Mouse (Mus musculus): ENCODE results near the gene Epyc.
A peak's percentile ranks its signal among the peaks of the same experiment; 100 is the strongest.

Epyc gene

DNA sequence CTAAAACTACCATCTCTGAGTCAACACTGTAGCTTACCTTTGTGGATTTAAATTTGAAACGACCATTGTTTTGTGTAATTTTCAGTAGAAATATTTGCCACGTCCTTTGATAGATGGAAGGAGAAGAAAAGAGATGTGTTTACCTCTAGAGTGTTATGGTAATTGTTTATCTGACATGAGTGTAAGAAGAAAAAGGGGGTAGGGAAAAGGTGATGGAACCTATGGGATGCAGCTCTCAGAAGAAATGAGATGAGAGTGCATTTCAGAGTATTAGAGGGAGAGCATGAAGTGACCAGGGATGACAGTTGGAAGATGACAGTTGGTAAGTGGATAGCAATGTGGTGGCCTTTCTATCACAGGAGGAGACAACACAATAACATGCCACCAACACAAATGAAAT, at the start of gene Epyc:
Gene Epyc, plus strand, starts transcription at position 301 of the 400 bp plus-strand sequence.
- DNase-seq: no peak

- no peak for DNase-seq
Measured at GRCm38 (mm10) chr10:97595680-97596079, 48.2 kb upstream of the Epyc start.

DNA sequence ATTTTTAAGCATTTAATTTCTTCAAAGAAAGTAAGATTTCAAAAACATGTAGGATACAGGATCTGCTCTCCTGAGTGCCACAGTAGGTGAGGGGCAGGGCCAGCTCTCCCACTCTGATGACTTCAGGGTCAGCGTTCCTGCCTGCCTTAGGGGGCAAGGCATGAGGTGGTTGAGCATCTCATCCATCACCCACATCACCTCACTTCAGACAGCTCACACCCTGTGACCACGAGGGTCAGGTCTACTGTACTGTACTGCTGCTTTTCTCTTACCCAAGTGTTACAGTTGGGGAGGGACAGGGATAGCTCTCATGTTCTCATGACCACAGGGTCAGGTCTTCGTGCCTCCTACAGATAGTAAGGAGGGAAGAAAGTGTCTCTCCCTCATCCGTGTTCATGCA, 42.1 kb upstream of the Epyc start:
- DNase-seq: no peak

GRCm38 (mm10) chr10:97603256-97603655, 40.6 kb upstream of the Epyc start:
- no peak for DNase-seq

DNA sequence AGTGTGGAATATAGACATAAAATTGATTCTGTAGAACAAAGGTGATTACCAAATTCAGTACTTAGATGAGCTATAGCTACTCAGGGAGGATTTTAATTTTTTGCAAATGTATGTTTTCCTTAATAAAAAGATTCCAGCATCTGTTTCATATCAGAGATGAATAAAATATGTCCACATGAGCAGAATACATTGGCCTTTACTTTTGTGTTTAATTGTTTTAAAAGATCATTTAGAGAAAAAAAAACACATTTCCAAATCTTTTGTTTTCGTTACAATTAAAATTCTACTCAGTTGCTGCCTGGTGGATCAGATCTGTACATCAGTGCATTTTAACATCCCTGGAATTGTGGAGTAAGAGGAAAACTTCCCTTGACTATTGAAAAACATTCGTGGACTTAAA, 37.3 kb upstream of the Epyc start, which contains the start of gene Kera:
Gene Kera, plus strand, starts transcription at position 301 of the 400 bp plus-strand sequence.
- no peak for DNase-seq

GRCm38 (mm10) chr10:97622328-97622727, 21.5 kb upstream of the Epyc start:
- no peak for DNase-seq

GRCm38 (mm10) chr10:97624381-97624780, 19.5 kb upstream of the Epyc start:
- no peak for DNase-seq

- no peak for DNase-seq
Measured at GRCm38 (mm10) chr10:97625116-97625515, 18.8 kb upstream of the Epyc start.

DNA sequence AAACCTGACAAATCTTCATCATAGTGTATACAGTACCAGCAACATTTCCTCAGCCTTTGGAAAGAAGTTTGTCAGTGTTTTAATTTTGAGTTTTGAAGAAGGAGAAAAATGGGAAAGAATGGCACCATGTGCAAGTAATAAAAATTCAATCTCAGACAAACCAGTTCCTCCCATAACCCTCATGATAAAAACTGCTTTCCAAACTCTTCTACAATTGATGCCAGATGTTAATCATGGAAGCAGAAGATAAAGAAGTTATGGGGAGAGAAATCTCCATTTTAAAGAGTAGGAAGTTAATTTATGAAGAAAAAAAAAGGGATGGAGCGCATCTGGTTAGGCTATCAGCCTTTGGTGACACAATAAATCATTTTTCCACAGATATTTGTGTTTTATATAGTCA, 17.3 kb upstream of the Epyc start:
- DNase-seq: no peak

DNA sequence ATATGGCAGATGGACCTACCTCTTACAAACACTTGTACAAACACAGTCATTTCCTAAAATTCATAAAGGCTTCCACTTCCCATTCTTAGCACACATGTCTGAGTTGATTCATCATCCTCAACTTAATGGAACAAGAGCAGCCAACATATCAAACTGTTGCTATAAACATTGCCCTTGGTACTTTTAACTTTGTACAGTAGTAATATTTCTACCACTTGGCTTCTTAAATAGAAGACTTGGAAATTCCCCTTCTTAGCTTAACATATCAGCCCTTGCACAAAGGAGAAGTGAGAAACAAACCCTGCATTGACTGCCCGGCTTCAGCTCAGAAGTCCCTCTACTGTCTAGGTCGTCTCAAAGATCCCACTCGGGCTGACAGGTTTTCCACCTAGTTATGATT, 12.8 kb upstream of the Epyc start:
- no peak for DNase-seq

DNA sequence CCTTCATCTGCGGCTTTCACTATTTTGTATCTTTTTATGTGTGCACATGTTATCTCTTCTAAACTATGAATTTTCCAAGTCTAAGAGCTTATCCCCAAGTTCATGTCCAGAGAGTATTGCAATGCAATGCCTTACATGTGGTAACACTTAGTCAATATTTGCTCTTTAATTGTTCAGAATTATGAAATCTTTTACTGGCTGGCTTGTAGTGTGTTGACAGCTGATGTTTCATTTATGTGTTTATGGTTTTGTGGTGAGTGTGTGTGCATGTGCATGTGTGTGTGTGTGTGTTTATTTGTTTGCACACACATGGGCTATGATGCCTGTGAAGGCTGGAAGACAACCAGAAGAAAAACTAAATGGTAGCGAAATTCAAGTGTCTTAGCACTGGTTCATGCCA, 1.9 kb upstream of the Epyc start:
- no peak for DNase-seq

- no peak for DNase-seq
Measured at GRCm38 (mm10) chr10:97650334-97650733, 6.5 kb downstream of the Epyc start.

- DNase-seq: no peak
Measured at GRCm38 (mm10) chr10:97659489-97659888, 15.6 kb downstream of the Epyc start.

DNA sequence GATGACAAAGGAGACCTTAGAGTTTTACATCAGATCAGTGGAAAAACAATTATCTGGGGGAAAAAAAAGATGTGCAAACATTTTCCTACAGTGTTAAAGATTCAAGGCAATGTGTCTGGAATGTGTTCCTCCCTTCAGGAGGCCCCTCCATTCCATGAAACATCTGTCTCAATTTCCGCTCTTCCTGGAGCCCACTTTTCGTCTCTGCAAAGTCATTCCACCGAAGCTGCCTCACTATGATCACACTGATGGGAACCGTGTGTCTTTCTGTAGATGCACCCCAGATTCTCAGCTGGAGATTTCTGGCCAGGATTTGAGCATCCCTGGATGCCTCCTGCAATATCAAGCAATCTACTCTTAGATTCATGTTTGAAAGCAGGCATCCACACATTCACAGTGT, 24.8 kb downstream of the Epyc start:
- DNase-seq: peak; percentile 6

DNA sequence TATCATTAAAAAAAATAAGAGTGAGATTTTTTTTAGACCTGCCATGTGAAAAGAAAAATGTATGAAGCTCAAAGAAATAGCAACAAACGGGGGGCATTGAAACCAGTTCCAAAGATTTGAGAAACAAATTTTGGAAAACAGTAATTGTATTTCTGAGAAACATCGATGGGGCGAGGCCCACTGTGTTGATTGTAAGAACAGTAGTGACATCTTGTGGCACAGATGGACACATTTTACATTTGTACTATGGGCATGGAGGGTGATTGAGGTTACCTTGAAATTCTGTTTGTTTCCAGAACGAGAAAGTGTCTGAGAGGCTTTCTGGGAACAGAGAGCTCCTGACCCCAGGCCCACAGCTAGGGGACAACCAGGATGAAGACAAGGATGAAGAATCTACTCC, 26.3 kb downstream of the Epyc start:
- DNase-seq: peak; percentile 21

DNA sequence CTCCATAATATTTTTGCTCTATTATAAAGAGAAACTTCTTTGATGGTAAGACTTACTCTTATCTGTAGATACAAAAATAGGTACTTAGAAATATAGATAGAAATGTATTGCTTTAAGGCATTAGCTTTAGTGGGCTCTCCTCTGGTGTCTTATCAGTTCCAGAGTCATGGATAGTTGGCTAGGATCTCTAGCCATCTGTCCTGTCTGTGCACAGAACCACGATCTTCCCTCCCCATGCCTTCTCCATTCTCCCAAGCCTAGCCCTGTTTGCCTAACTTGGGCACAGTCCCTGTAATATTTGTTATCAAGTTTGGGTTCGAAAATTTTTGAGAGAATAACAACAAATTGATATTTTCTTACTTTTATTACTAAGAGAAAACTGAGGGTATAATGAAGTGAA, 29.4 kb downstream of the Epyc start:
- DNase-seq: no peak

GRCm38 (mm10) chr10:97682981-97683380, 39.1 kb downstream of the Epyc start:
- no peak for DNase-seq

DNA sequence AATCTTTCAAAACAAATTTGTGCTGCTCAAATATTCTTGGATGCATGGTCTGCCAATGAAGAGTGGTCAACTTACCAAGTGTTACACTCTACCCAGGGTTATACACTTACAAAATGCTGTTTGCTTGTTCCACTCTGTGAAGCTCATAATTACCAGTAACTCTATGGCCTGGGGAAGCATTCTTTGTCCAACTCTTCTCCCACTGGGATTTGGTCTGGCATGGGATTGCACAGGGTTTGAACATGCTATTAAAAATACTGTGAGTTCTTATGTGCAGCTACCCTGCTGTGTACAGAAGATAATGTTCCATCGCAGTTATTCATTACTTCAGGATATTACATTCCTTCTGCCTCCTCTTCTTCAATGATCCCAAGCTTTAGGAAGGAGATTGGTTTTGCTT, 43.3 kb downstream of the Epyc start:
- DNase-seq: no peak

- DNase-seq: no peak
Measured at GRCm38 (mm10) chr10:97689425-97689824, 45.6 kb downstream of the Epyc start.

DNA sequence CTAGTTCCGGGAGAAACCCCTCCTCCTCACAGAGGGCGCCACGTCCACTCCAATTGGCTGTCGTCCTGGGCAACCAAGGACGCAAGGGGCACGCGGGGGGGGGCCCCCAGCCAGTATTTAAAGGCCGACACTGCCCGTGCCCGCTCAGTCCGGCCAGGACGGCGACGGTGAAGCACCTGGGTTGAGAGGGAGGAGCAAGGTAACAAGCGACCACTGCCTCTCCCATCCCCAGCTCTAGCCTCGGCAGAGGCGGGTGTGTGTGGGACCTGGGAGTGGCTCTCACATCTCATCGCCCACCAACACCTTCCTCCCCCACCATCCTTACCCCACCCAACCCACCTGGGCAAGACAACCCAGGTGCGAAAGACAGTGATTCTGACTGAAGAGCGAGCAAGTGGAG, 49.0 kb downstream of the Epyc start, which contains the start of gene Ccer1:
Gene Ccer1, plus strand, starts transcription at position 147 of the 400 bp plus-strand sequence.
- no peak for DNase-seq

- no peak for DNase-seq
Measured at GRCm38 (mm10) chr10:97693398-97694135, 49.7 kb downstream of the Epyc start.

GRCm38 (mm10) chr10:97702321-97702720, 58.5 kb downstream of the Epyc start:
- DNase-seq: no peak

DNA sequence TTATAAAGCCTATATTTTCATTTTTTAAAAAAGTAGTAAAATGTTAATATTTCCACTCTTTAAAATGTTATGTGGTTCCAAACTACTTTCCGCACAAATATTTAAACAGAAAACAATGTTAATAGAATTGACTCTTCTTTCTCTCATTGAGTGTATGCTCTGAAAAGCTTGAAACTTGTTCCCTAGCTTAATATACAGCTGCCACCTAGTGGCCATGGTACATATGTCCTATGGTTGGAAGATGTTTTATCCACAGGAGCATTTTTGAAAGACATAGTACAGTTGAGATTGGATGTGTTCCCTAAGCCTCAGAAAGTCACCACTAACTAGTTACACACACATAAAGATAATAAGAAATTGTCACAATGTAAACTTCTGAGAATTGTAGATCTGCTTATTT, 60.7 kb downstream of the Epyc start:
- DNase-seq: peak; percentile 69

GRCm38 (mm10) chr10:97712687-97713086, 68.8 kb downstream of the Epyc start:
- peak; percentile 56 for DNase-seq

- DNase-seq: no peak
Measured at GRCm38 (mm10) chr10:97714584-97714983, 70.7 kb downstream of the Epyc start.
